Mouse (Mus musculus) heart, embryonic 14.5 days (tissue): ENCODE data around the gene Ncl. TPM values are rescaled to one million over a fixed set of nuclear protein-coding genes. Genes with fewer than 3 reads are reported as not detected.

Experiments
- ATAC-seq: fragments of 200-750 bp; cut with Nextera tagmentation; 2 replicates; pipeline ENCODE4 v1.8.0; 2017; ENCODE audit warnings: low read depth, moderate TSS enrichment; ENCODE audit not compliant: insufficient number of reproducible peaks, insufficient read depth, low FRiP score
- H3K27ac ChIP-seq, 2 experiments: fragments of 200-500 bp in 1 of 2; fragments of 300-500 bp in 1 of 2; sonication (generic) in 1 of 2; replicated peaks in 1 of 2; 2 replicates each; pipeline ENCODE4 v1.5.1; 2012 to 2014; ENCODE audit warnings: low read depth in 2 of 2, low read length in 2 of 2, control low read depth in 1 of 2, mild to moderate bottlenecking in 1 of 2, mixed read lengths in 1 of 2; ENCODE audit not compliant: control insufficient read depth in 1 of 2, insufficient read depth in 1 of 2
- H3K27me3 ChIP-seq: fragments of 300-500 bp; sonication (generic); 2 replicates; pipeline ENCODE4 v1.6.1; 2014; ENCODE audit warnings: mild to moderate bottlenecking, low read length, control low read depth; ENCODE audit not compliant: control insufficient read depth, insufficient read depth
- H3K36me3 ChIP-seq: fragments of 300-500 bp; sonication (generic); 2 replicates; pipeline ENCODE4 v1.6.1; 2014; ENCODE audit warnings: mild to moderate bottlenecking, control low read depth, low read length, mixed read lengths; ENCODE audit not compliant: control insufficient read depth, insufficient read depth
- H3K4me1 ChIP-seq, 2 experiments: fragments of 200-500 bp in 1 of 2; fragments of 300-500 bp in 1 of 2; sonication (generic) in 1 of 2; 2 replicates each; pipeline ENCODE4 v1.6.1; 2012 to 2014; ENCODE audit warnings: low read length in 2 of 2, control low read depth in 1 of 2, mixed read lengths in 1 of 2; ENCODE audit not compliant: control insufficient read depth in 2 of 2, insufficient read depth in 2 of 2
- H3K4me2 ChIP-seq: fragments of 300-500 bp; sonication (generic); 2 replicates; pipeline ENCODE4 v1.6.1; 2014; ENCODE audit warnings: mild to moderate bottlenecking, low read length
- H3K4me3 ChIP-seq, 2 experiments: fragments of 200-500 bp in 1 of 2; fragments of 300-500 bp in 1 of 2; sonication (generic) in 1 of 2; 2 replicates each; pipeline ENCODE4 v1.5.1; 2012 to 2014; ENCODE audit warnings: low read length in 2 of 2, mild to moderate bottlenecking in 2 of 2, control low read depth in 1 of 2, low read depth in 1 of 2, moderate library complexity in 1 of 2; ENCODE audit not compliant: control insufficient read depth in 1 of 2, insufficient read depth in 1 of 2
- H3K9ac ChIP-seq: fragments of 300-500 bp; sonication (generic); 2 replicates; pipeline ENCODE4 v1.6.1; 2014; ENCODE audit warnings: mild to moderate bottlenecking, low read length
- H3K9me3 ChIP-seq: fragments of 300-500 bp; sonication (generic); 2 replicates; pipeline ENCODE4 v1.6.1; 2016; ENCODE audit warnings: low read length, control low read depth; ENCODE audit not compliant: control insufficient read depth
- WGBS: fragments of 180-500 bp; shearing (Covaris S2); extraction: QIAGEN DNeasy Blood & Tissue Kit; methylation state at CpG from one replicate; pipeline ENCODE4 v1.1.7; 2014; 5-methylcytosine and 5-hydroxymethylcytosine counted together
- polyA plus RNA-seq: library from polyadenylated mRNA; unstranded; fragments of >200 nt; fragmentation: Nextera tagmentation; extraction: Ambion mirVana; gene quantifications from 2 replicates; pipeline ENCODE4 v1.2.1, GENCODE M21; 2014

Gene Ncl
- polyA plus RNA-seq, result 177 and 193 TPM in 2 replicates

DNA sequence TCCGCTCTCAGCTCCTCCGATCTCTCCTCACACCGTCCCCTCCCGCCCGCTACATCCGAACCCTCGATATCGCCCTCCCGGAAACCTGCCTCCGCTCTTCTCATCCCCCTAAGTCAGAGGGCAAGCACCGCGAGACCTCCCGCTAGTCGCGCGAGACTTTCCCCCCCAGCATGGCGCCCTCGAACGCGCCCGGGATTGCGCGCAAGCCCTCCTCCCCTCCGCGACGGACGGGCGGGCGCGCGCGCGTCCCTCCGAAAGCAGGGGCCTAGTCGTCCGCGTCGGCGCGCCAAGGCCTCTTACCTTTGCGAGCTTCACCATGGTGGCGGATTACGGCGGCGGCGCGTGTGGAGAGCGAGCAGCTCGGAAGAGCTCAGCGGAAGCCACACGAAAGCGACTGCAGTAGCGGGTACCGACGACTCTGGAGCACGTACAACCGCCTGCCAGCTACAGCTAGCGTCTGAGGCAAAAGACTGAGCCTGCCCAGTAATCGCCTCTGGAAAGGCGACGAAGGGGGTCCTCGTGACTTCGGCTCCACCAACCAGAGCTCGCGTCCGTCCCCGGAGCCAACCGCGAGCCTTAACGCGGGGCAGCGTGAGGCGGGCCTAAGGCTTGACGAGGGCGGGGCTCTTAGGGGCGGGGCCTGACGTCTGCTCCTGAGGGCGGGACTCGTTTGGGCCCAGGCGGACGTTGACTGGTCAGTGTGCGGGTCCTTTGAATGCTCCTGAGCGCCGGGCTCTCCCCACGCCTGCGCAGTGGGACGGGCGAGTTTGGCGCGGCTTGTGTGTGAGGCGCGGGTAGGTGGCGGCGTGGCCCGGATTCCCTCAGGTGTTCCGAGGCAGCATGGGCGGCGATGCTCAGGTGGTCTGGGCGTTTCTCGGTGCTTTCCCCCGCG lies at the start of gene Ncl:
Gene Ncl (minus strand): TSS at position 495 of the 892 bp plus-strand sequence.
- under 1% methylated on average over 99 of the region's 102 CpGs for WGBS
- Histone ChIP-seq H3K9ac (peak within 1 kb of the TSS; percentile 90), H3K36me3 (peaks cover 36% of the 10 kb centered on the region), H3K27me3 (no peaks in the 10 kb centered on the region), H3K4me3 (peak within 1 kb of the TSS; percentile 84 to 93), H3K4me2 (peak within 1 kb of the TSS; percentile 93), H3K9me3 (no peaks in the 10 kb centered on the region), H3K27ac (peak within 1 kb of the TSS; percentile 97 to 99), H3K4me1 (peaks cover 4 to 18% of the 10 kb centered on the region in 2 experiments; a peak in 3 of 4 replicates)
- ATAC-seq, result peak; percentile 98

DNA sequence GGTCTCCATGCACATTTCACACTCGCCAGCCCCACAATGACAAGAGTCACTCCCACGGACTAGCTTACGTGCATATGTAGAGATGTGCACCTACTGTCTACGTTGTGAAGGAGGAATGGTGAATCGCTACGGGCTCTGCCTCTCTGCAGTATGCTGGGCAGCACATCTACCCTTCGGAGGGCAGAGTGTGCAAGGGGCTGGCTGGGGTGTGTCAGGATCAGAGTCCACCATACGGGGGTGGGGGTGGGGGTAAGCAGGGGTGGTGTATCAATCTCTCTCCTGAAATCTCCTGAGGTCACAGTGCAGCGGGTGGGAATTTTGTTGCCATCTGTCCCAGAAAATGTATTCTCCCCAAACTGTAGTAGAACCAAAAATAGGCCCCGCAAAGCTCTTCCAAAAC lies 49.3 kb upstream of the Ncl start:
- no peak overlapping the region for H3K27ac ChIP-seq
- peaks cover 3% of the 10 kb centered on the region; the same call in 1 of the 2 replicates for H3K9me3 ChIP-seq
- H3K4me1 ChIP-seq, result peaks cover 5 to 8% of the 10 kb centered on the region in 2 experiments
- no peak overlapping the region for H3K4me2 ChIP-seq
- H3K4me3 ChIP-seq, result no peak overlapping the region
- H3K9ac ChIP-seq, result no peak overlapping the region
- WGBS, result 81% methylated on average over 10 of the region's 10 CpGs
- ATAC-seq, result no peak
- H3K27me3 ChIP-seq, result no peaks in the 10 kb centered on the region
- no peaks in the 10 kb centered on the region for H3K36me3 ChIP-seq

- H3K4me2 ChIP-seq, result no peak overlapping the region
- peaks cover 5 to 8% of the 10 kb centered on the region in 2 experiments for H3K4me1 ChIP-seq
- peaks cover 3% of the 10 kb centered on the region; the same call in 1 of the 2 replicates for H3K9me3 ChIP-seq
- no peaks in the 10 kb centered on the region for H3K36me3 ChIP-seq
- no peaks in the 10 kb centered on the region for H3K27me3 ChIP-seq
- no peak overlapping the region for H3K4me3 ChIP-seq
- ATAC-seq, result no peak
- WGBS, result 48% methylated on average over 8 of the region's 8 CpGs
- no peak overlapping the region for H3K9ac ChIP-seq
- H3K27ac ChIP-seq, result peak overlapping the region in 1 of 2 experiments; percentile 44; a peak in 1 of 4 replicates
Measured at GRCm38 (mm10) chr1:86406914-86407313, 47.7 kb upstream of the Ncl start.

DNA sequence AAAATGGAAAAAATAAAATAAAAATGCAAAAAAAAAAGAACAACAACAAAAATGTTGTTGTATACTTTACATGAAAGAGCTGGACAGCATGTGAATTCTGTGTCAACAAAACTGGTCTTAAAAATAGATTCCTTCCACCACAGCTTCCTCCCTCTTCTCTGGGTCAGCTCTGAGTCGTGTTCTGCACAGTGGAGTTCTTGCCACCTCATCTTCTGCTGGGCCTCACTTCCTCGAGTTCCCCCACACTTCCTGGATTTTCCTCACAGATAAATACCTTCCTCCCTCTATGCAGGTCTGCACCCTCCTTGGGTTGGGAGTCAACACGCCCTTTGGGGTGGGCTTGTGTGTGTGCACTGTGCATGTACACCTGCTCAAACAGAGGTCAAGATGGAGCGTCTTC lies 47.1 kb upstream of the Ncl start:
- no peak overlapping the region for H3K27ac ChIP-seq
- no peak overlapping the region for H3K4me2 ChIP-seq
- H3K27me3 ChIP-seq, result no peaks in the 10 kb centered on the region
- H3K4me3 ChIP-seq, result no peak overlapping the region
- peaks cover 3% of the 10 kb centered on the region; the same call in 1 of the 2 replicates for H3K9me3 ChIP-seq
- WGBS, result 63% methylated on average over 4 of the region's 4 CpGs
- H3K9ac ChIP-seq, result no peak overlapping the region
- H3K36me3 ChIP-seq, result no peaks in the 10 kb centered on the region
- H3K4me1 ChIP-seq, result peaks cover 5 to 8% of the 10 kb centered on the region in 2 experiments
- no peak for ATAC-seq

DNA sequence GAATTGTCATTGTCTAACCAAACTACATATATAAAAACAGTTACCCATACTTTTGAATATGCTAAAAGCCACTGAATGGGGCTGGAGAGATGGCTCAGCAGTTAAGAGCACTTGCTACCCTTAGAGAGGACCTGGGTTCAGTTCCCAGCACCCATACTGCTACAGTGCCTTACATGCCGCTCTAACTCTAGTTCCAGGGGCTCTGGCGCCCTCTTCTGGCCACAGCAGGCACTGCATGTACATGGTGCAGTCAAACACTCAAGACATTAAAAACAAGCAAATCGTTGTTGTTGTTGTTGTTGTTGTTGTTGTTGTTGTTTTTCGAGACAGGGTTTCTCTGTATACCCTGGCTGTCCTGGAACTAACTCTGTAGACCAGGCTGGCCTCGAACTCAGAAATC lies 45.6 kb upstream of the Ncl start:
- no peak for ATAC-seq
- Histone ChIP-seq H3K9me3 (peaks cover 3% of the 10 kb centered on the region; the same call in 1 of the 2 replicates), H3K4me3 (no peak overlapping the region)

DNA sequence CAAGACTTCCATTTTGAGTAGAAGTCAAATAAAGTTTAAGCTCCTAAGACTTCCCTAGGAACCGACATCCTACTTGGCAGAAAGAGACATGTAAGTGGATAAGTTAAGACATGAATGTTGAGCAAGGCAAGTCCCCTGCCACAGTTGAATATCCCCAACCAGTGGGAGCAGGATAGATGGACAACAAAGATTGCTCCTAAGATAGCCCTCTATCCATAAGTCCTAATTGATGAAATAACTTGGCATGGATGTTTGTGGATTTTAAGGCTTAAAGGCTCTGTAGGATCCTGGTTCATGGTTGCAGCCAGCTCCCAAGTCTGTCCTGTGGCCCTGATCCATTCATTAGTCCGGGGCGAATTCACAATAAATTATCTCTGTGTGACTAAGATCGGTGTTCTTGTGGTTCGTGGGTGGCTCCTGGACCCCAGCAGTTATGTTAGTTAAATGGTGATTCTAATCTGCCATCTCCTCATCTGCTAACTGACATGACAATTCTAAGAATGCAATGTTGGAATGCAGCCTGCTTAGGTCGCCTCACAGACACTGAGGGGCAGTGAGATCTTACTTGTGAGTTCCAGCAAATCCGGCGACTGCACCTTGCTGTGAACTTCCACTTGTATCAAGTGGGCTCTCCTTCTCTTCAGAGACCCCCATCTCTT lies 41.0 kb upstream of the Ncl start:
- no peaks in the 10 kb centered on the region for H3K36me3 ChIP-seq
- ATAC-seq, result no peak
- 47% methylated on average over 8 of the region's 8 CpGs for WGBS
- no peak overlapping the region for H3K9ac ChIP-seq
- no peaks in the 10 kb centered on the region for H3K27me3 ChIP-seq
- no peak overlapping the region for H3K4me3 ChIP-seq
- H3K4me2 ChIP-seq, result no peak overlapping the region
- no peak overlapping the region for H3K27ac ChIP-seq
- peaks cover 0 to 4% of the 10 kb centered on the region in 2 experiments; a peak in 1 of 4 replicates for H3K4me1 ChIP-seq
- peaks cover 3% of the 10 kb centered on the region; the same call in 1 of the 2 replicates for H3K9me3 ChIP-seq

More for the DNA sequence above, 45.6 kb upstream of the Ncl start:
- WGBS, result 53% methylated on average over 5 of the region's 5 CpGs
- Histone ChIP-seq H3K36me3 (no peaks in the 10 kb centered on the region), H3K27me3 (no peaks in the 10 kb centered on the region), H3K4me1 (peaks cover 5 to 11% of the 10 kb centered on the region in 2 experiments), H3K4me2 (no peak overlapping the region), H3K27ac (no peak overlapping the region), H3K9ac (no peak overlapping the region)

- Histone ChIP-seq H3K36me3 (no peaks in the 10 kb centered on the region), H3K4me1 (peaks cover 0 to 4% of the 10 kb centered on the region in 2 experiments; a peak in 1 of 4 replicates), H3K27ac (no peak overlapping the region), H3K4me2 (no peak overlapping the region), H3K4me3 (no peak overlapping the region), H3K9ac (no peak overlapping the region), H3K9me3 (no peaks in the 10 kb centered on the region), H3K27me3 (no peaks in the 10 kb centered on the region)
- ATAC-seq, result no peak
- WGBS, result 86% methylated on average over 3 of the region's 3 CpGs
Measured at GRCm38 (mm10) chr1:86399322-86399721, 40.1 kb upstream of the Ncl start.
